Mouse (Mus musculus) ES-Bruce4 (cell line): Measurements from ENCODE around the gene Clgn. TPM values are rescaled to one million over a fixed set of nuclear protein-coding genes. Genes with fewer than 3 reads are reported as not detected.

ENCODE experiments used
- H3K27ac ChIP-seq: 2 replicates; pipeline ENCODE4 v1.5.1; 2012; ENCODE audit warnings: low read length, inconsistent platforms; ENCODE audit not compliant: insufficient read depth
- H3K27me3 ChIP-seq: 2 replicates; pipeline ENCODE4 v1.6.1; 2012; ENCODE audit warnings: mild to moderate bottlenecking, low read length, inconsistent platforms; ENCODE audit not compliant: control insufficient read depth, poor library complexity, insufficient read depth, severe bottlenecking
- H3K36me3 ChIP-seq: 2 replicates; pipeline ENCODE4 v1.6.1; 2012; ENCODE audit warnings: inconsistent platforms, mild to moderate bottlenecking, low read length, moderate library complexity; ENCODE audit not compliant: control insufficient read depth, poor library complexity, insufficient read depth, severe bottlenecking
- H3K4me1 ChIP-seq: one replicate; pipeline ENCODE4 v1.8.1; 2011; ENCODE audit warnings: low read length; ENCODE audit not compliant: control insufficient read depth, insufficient read depth
- H3K4me3 ChIP-seq: 2 replicates; pipeline ENCODE4 v1.5.1; 2011; ENCODE audit warnings: low read depth, mild to moderate bottlenecking, low read length
- H3K9ac ChIP-seq: 2 replicates; pipeline ENCODE4 v1.6.1; 2012; ENCODE audit warnings: low read depth, mild to moderate bottlenecking, inconsistent platforms; ENCODE audit not compliant: poor library complexity, severe bottlenecking
- H3K9me3 ChIP-seq: replicated peaks from 2 replicates; pipeline ENCODE4 v1.6.1; 2012; ENCODE audit warnings: mild to moderate bottlenecking, low read length, inconsistent platforms; ENCODE audit not compliant: control insufficient read depth, poor library complexity, insufficient read depth, severe bottlenecking
- CTCF ChIP-seq: IDR thresholded peaks from one replicate; pipeline ENCODE4 v1.8.1; 2011; ENCODE audit warnings: low read depth, low read length
- EP300 ChIP-seq: IDR thresholded peaks from 2 replicates; pipeline ENCODE4 v1.6.1; 2011; ENCODE audit warnings: low read depth, low read length; ENCODE audit not compliant: insufficient read depth
- POLR2A ChIP-seq: IDR thresholded peaks from one replicate; pipeline ENCODE4 v1.8.1; 2011; ENCODE audit warnings: low read length; ENCODE audit not compliant: insufficient read depth
- polyA plus RNA-seq: library from polyadenylated mRNA; stranded (reverse); fragments of >200 nt; gene quantifications from 2 replicates; pipeline ENCODE4 v1.2.4, GENCODE M21; 2011; ENCODE audit warnings: low read depth; ENCODE audit not compliant: missing spikeins, insufficient read depth, insufficient read length

The Clgn gene
- polyA plus RNA-seq, 1 experiment = 5.6 TPM

DNA sequence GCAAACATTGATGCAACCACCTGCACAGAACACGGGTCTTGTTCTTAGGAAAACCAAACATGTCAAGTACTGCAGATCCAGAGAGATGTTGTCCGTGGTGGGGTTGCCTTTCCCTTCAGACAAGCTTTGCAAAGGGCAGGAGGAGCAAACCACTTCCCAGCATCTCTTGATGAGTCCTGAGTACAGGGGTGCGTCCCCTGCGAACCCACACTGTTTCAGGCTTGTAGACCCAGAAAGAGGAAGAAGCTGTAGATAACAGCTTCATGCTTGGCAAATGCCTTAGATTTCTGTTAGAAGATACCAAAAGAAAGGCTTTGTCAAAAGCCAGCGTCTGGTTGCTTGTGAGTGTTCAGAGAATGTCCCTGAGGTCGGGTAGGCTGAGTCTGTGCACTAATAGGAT, 28.3 kb downstream of the Clgn start:
- TF ChIP-seq POLR2A = no peak
- no peak for TF ChIP-seq CTCF
- no peak for TF ChIP-seq EP300
- no peak overlapping the region for H3K9ac ChIP-seq
- no peaks in the 10 kb centered on the region for H3K27me3 ChIP-seq
- no peaks in the 10 kb centered on the region for H3K9me3 ChIP-seq
- H3K36me3 ChIP-seq = no peaks in the 10 kb centered on the region
- H3K4me3 ChIP-seq = no peak overlapping the region
- no peak overlapping the region for H3K27ac ChIP-seq
- H3K4me1 ChIP-seq = no peaks in the 10 kb centered on the region

GRCm38 (mm10) chr8:83418805-83419516, 29.3 kb downstream of the Clgn start:
- TF ChIP-seq CTCF (no peak), POLR2A (no peak), EP300 (no peak)
- no peak overlapping the region for H3K27ac ChIP-seq
- no peak overlapping the region for H3K4me3 ChIP-seq
- H3K9me3 ChIP-seq = no peaks in the 10 kb centered on the region
- no peaks in the 10 kb centered on the region for H3K27me3 ChIP-seq
- H3K36me3 ChIP-seq = no peaks in the 10 kb centered on the region
- H3K9ac ChIP-seq = no peak overlapping the region
- no peaks in the 10 kb centered on the region for H3K4me1 ChIP-seq

DNA sequence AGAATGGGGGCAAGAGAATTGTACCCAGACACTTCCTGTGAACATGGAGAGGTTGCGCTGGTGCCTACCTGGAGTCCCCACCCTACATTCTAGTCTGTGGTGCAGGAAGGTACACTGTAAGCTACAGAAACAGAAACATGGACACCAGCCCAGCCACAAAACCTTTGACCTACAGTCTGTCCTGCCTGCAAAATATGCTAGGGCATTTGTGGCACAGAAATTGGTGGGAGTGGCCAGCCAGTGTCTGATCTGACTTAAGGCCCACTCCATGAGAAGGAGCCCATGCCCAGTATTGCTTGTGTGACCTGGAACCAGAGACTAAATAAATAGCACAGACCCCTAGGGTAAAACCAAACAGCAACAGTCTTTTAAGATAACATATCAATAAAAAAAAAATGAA, 31.7 kb downstream of the Clgn start:
- TF ChIP-seq EP300 (no peak), POLR2A (no peak), CTCF (no peak)
- no peaks in the 10 kb centered on the region for H3K27me3 ChIP-seq

DNA sequence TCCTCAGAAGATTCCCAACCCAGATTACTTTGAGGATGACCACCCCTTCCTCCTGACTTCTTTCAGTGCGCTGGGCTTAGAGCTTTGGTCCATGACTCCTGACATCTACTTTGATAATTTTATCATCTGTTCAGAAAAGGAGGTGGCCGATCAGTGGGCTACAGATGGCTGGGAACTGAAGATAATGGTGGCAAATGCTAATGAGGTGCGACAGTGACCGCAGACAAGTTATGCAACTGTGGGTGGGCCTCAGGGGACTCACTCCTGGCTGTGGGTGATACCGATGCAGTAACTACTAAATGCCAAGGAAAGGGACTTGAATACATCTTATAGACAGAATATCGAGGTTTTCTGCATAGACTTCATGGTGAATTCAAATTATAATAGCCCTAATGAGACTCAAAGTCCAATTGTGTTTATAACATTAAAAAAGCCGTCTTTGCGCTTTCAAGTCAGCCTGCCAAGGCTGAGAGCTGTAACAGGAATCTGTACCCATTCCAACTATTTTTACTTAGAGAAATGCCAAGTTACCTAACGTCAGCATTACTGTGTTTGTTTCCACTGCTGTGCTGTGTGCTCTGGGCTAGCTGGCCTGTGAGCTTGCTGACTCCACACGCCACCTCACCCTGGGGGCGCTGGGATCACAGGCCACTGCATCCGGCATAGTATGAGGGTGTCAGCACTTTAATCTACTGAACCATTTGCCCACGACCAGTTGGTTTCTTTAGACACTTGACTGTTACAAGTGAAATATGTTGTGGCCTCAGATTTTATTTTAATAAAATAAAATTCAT, 33.6 kb downstream of the Clgn start:
- H3K27me3 ChIP-seq = no peaks in the 10 kb centered on the region
- TF ChIP-seq POLR2A (no peak), EP300 (no peak), CTCF (no peak)
- H3K27ac ChIP-seq = no peak overlapping the region
- no peak overlapping the region for H3K9ac ChIP-seq
- no peak overlapping the region for H3K4me3 ChIP-seq
- H3K36me3 ChIP-seq = no peaks in the 10 kb centered on the region
- no peaks in the 10 kb centered on the region for H3K9me3 ChIP-seq
- H3K4me1 ChIP-seq = no peaks in the 10 kb centered on the region

More for the DNA sequence above, 31.7 kb downstream of the Clgn start:
- Histone ChIP-seq H3K9ac (no peak overlapping the region), H3K4me1 (no peaks in the 10 kb centered on the region), H3K4me3 (no peak overlapping the region), H3K9me3 (no peaks in the 10 kb centered on the region), H3K36me3 (no peaks in the 10 kb centered on the region), H3K27ac (no peak overlapping the region)

GRCm38 (mm10) chr8:83425202-83425601, 35.5 kb downstream of the Clgn start:
- H3K4me3 ChIP-seq = no peak overlapping the region
- no peak overlapping the region for H3K27ac ChIP-seq
- no peaks in the 10 kb centered on the region for H3K9me3 ChIP-seq
- H3K9ac ChIP-seq = no peak overlapping the region
- no peaks in the 10 kb centered on the region for H3K36me3 ChIP-seq
- TF ChIP-seq POLR2A (no peak), CTCF (no peak)
- no peaks in the 10 kb centered on the region for H3K27me3 ChIP-seq
- H3K4me1 ChIP-seq = no peaks in the 10 kb centered on the region

DNA sequence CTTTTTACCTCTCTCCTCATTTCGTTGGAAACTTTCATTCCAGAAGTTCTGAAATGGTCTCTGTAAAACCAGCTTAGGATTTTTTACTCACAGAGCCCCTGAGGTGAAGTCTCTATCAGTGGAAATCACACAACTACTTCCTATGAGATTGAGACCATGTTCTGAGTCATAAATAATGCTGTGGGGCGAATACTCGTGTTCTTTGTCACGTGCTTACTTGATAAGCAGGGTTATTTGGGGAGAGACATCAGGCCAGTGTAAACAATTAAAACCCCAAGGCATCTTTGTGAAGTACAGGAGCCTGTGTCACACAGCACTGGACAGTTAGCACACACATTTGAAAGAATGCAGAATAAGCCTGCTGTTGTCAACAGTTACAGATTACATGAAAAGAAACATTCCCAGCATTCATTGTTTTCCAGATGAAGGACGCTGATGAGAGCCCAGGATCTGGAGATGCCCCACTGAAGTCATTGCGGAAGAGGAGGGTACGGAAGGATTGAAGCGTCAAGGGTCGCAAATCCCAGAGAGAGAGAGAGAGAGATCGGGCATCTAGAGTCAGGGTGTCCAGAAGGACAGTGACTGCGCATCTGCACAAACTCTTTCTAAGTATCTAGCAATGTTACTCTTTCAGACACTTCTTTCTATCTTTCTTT, 36.6 kb downstream of the Clgn start:
- Histone ChIP-seq H3K27ac (no peak overlapping the region), H3K4me3 (no peak overlapping the region), H3K4me1 (no peaks in the 10 kb centered on the region), H3K9me3 (no peaks in the 10 kb centered on the region), H3K36me3 (no peaks in the 10 kb centered on the region), H3K9ac (no peak overlapping the region), H3K27me3 (no peaks in the 10 kb centered on the region)
- TF ChIP-seq CTCF = no peak
- no peak for TF ChIP-seq POLR2A
- TF ChIP-seq EP300 = no peak
